Mouse (Mus musculus) liver, embryonic 12.5 days (tissue): Measurements from ENCODE around the gene Lrrc18. TPM values are rescaled to one million over a fixed set of nuclear protein-coding genes. Genes with fewer than 3 reads are reported as not detected.

ENCODE experiments used
- ATAC-seq: fragments of 200-750 bp; cut with Nextera tagmentation; 2 replicates; pipeline ENCODE4 v1.8.0; 2017; ENCODE audit warnings: moderate number of reproducible peaks, mild to moderate bottlenecking, moderate library complexity
- H3K27ac ChIP-seq: fragments of 300-500 bp; sonication (generic); 2 replicates; pipeline ENCODE4 v1.5.1; 2016; ENCODE audit warnings: mild to moderate bottlenecking
- H3K27me3 ChIP-seq: fragments of 300-500 bp; sonication (generic); replicated peaks from 2 replicates; pipeline ENCODE4 v1.6.1; 2016; ENCODE audit warnings: mild to moderate bottlenecking, moderate library complexity
- H3K36me3 ChIP-seq: fragments of 300-500 bp; sonication (generic); 2 replicates; pipeline ENCODE4 v1.6.1; 2016; ENCODE audit warnings: mild to moderate bottlenecking, moderate library complexity
- H3K4me1 ChIP-seq: fragments of 300-500 bp; sonication (generic); 2 replicates; pipeline ENCODE4 v1.6.1; 2016
- H3K4me2 ChIP-seq: fragments of 300-500 bp; sonication (generic); 2 replicates; pipeline ENCODE4 v1.6.1; 2016; ENCODE audit warnings: mild to moderate bottlenecking, moderate library complexity
- H3K4me3 ChIP-seq: fragments of 300-500 bp; sonication (generic); 2 replicates; pipeline ENCODE4 v1.5.1; 2016; ENCODE audit warnings: mild to moderate bottlenecking, moderate library complexity
- H3K9ac ChIP-seq: fragments of 300-500 bp; sonication (generic); 2 replicates; pipeline ENCODE4 v1.6.1; 2016; ENCODE audit warnings: mild to moderate bottlenecking, moderate library complexity
- H3K9me3 ChIP-seq: fragments of 300-500 bp; sonication (generic); replicated peaks from 2 replicates; pipeline ENCODE4 v1.6.1; 2016; ENCODE audit warnings: mild to moderate bottlenecking, moderate library complexity
- WGBS: fragments of 180-500 bp; shearing (Covaris S2); methylation state at CpG from one replicate; pipeline ENCODE4 v1.1.7; 2016; ENCODE audit not compliant: insufficient replicate concordance; 5-methylcytosine and 5-hydroxymethylcytosine counted together
- polyA plus RNA-seq: library from polyadenylated mRNA; unstranded; fragments of >200 nt; fragmentation: Nextera tagmentation; extraction: Ambion mirVana; gene quantifications from 2 replicates; pipeline ENCODE4 v1.2.1, GENCODE M21; 2016

Gene Lrrc18
- polyA plus RNA-seq, 1 experiment from 2014 or later, result 0.11 TPM

DNA sequence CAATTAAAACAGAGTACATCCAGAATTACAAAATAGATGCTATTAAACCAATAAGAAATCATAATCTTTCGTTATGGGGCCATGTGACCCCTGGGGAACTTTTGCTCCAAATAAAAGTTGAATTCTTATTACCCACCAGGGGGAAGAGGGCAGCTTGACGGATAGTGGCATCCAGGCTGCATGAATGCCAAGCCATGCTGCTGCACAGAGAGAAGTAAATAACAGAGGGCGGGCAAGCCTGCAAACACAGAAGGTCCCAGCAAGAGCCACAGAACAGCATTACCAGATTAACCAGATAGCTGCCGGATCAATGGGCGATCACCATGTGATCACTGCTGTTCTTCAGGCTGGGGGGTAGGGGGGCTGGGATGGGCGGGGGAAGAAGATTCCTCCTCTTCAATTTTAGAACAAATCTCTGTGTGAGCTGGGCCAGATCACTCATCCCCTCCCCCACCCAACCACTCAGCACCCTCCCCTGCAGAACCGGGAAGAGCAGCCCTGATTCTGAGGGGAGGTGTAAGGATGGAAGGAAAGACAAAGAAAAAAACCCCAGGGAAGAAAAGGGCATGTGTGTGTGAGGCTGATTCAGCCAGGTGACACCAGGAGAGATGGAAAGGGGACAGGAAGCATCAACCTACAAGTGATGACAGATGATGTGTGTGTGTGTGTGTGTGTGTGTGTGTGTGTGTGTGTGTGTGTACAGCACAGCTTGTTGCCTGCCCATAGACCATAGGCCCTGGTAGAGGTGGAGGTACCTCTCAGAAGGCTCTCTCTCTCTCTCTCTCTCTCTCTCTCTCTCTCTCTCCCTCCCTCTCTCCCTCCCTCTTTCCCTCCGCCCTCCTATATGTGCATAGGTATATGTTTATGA, 9.2 kb downstream of the Lrrc18 start:
- Histone ChIP-seq H3K9me3 (no peaks in the 10 kb centered on the region), H3K27me3 (no peaks in the 10 kb centered on the region), H3K9ac (no peak overlapping the region), H3K36me3 (no peaks in the 10 kb centered on the region), H3K4me3 (no peak overlapping the region), H3K27ac (no peak overlapping the region), H3K4me1 (no peaks in the 10 kb centered on the region), H3K4me2 (no peak overlapping the region)
- 49% methylated on average over 8 of the region's 8 CpGs for WGBS
- no peak for ATAC-seq

DNA sequence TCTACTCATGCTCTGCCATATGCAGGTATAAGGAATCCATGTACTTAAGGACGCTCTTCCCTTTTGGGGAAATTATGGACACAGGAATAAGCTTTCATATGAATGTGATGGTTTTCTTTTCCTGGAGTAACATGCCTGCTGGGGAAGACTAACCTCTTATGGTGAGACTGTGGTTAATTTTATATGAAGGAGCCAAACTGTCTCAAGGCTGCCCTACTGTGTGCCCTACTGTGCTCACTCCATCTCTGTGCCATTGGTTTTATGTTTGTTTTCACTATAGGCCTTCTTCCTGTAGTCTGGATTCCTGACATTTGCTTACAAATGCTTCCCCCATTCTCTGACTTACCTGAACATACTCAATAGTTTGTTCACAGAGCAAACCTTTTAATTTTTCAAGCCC, 13.9 kb downstream of the Lrrc18 start:
- Histone ChIP-seq H3K27me3 (no peaks in the 10 kb centered on the region), H3K4me1 (no peaks in the 10 kb centered on the region), H3K9ac (no peak overlapping the region), H3K36me3 (no peaks in the 10 kb centered on the region), H3K4me3 (no peak overlapping the region), H3K9me3 (no peaks in the 10 kb centered on the region), H3K4me2 (no peak overlapping the region), H3K27ac (no peak overlapping the region)
- 86% methylated on average over 1 of the region's 1 CpGs for WGBS
- ATAC-seq, result no peak

DNA sequence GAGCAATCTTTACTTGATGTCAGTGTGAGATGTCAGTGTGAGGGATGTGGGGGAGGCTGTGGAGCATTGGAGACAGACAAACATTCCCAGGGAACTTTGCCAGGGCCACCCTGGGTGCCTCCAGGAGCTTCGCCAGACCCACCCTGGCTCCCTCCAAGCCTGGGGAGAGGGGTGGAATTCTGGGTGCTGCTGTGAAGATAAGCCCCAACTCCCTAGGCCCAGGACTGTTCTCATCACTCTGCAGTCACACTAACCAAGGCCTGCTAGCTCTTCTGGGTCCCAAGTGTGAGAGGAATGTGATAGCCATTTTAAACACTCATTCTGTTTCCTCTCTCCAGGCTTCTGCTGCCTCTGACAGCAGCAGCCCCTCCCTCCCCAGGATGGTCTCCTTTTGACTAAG, 16.5 kb downstream of the Lrrc18 start:
- Histone ChIP-seq H3K36me3 (no peaks in the 10 kb centered on the region), H3K4me3 (no peak overlapping the region), H3K27me3 (no peaks in the 10 kb centered on the region), H3K4me2 (no peak overlapping the region), H3K4me1 (no peaks in the 10 kb centered on the region), H3K9ac (no peak overlapping the region), H3K9me3 (no peaks in the 10 kb centered on the region), H3K27ac (no peak overlapping the region)
- ATAC-seq, result no peak
- 54% methylated on average over 1 of the region's 1 CpGs for WGBS

DNA sequence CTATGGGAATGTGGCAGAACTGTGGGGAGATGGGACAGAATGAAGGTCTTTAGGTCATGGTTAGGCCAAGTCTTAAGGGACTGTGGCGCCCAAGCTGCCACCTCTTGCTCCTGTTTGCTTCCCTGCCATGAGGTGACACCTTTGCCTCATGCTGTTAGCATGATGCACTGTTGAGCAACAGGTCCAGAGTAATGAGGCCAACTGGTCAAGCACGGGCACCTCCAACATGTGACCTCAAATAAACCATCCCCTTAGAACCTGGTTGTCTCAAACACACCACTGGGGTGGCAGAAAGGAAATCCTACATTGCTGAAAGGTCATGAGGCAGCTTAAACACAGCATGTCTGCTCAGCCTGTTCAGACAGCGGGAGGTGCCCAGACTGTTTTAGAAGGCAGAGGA, 27.9 kb downstream of the Lrrc18 start:
- H3K9ac ChIP-seq, result no peak overlapping the region
- H3K4me2 ChIP-seq, result no peak overlapping the region
- H3K9me3 ChIP-seq, result no peaks in the 10 kb centered on the region
- H3K4me3 ChIP-seq, result no peak overlapping the region
- 0 out of 2 replicates have a peak, but pooled peaks cover 3% of the 10 kb centered on the region for H3K4me1 ChIP-seq
- H3K27ac ChIP-seq, result no peak overlapping the region
- H3K36me3 ChIP-seq, result no peaks in the 10 kb centered on the region
- no peak for ATAC-seq
- 62% methylated on average over 3 of the region's 3 CpGs for WGBS
- H3K27me3 ChIP-seq, result no peaks in the 10 kb centered on the region

DNA sequence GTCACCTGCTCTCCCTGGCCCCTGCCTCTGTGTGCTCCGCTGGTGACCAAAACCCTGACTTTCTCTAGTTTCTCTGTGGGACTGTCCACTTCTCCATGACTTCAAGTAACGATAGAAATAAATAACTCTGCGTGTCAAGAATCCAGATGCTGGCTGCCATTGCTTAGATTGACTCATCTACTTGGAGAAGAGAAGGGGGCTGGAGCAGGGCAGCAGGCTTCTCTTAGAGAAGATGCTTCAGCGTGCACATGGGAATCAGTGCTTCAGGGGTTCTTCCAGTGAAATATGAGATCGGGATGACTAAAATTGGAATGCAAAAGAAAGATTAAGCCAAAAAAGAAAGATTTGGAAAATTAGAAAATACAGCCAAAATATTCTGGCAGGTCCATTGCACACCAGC, 28.4 kb downstream of the Lrrc18 start:
- ATAC-seq, result no peak

DNA sequence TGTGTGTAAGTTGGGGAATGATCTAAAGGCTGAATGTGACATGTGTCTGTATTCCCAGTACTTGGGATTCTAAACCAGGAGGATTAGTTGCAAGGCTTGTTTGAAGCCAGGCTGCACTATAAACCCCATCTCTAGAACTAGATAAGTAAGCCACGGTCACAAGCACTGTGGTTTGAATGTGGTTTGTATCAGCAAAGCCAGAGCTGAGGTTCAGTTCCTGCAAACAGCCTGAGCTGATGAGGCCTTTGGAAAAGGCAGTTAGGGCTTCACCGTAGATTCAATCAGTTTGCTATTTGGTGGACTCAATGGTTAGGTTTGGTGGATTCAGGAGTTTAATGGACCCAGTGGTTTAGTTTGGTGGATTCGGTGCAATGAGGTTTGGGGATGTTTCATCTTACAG, 39.7 kb downstream of the Lrrc18 start:
- 33% methylated on average over 3 of the region's 3 CpGs for WGBS
- Histone ChIP-seq H3K9ac (no peak overlapping the region), H3K27ac (no peak overlapping the region), H3K4me3 (no peak overlapping the region), H3K36me3 (no peaks in the 10 kb centered on the region), H3K4me1 (no peaks in the 10 kb centered on the region), H3K4me2 (no peak overlapping the region), H3K27me3 (no peaks in the 10 kb centered on the region), H3K9me3 (no peaks in the 10 kb centered on the region)
- ATAC-seq, result no peak

More for the DNA sequence above, 28.4 kb downstream of the Lrrc18 start:
- WGBS, result 69% methylated on average over 5 of the region's 5 CpGs
- no peaks in the 10 kb centered on the region for H3K36me3 ChIP-seq
- H3K27ac ChIP-seq, result no peak overlapping the region
- H3K9me3 ChIP-seq, result no peaks in the 10 kb centered on the region
- no peak overlapping the region for H3K4me2 ChIP-seq
- no peak overlapping the region for H3K9ac ChIP-seq
- H3K4me3 ChIP-seq, result no peak overlapping the region
- no peaks in the 10 kb centered on the region for H3K27me3 ChIP-seq
- H3K4me1 ChIP-seq, result 0 out of 2 replicates have a peak, but pooled peaks cover 3% of the 10 kb centered on the region

DNA sequence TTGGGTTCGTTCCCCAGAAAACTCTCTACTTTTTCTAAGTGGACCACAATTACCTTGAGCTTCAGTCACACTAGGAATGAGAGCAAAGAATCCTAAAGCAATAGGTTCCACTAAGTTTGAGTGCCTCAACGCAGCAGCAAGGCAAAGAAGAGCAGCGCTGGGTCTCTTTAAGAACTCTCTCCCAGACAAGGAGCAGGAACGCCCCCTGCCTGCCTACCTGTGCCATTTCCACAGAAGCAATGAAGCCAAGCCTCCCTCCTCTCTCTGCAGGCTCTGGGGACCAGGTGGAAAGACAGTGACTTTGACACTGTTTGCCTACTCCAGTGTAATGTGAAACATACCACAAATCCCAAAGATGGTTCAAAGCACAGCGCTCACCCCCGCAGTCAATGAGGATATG, 42.2 kb downstream of the Lrrc18 start:
- ATAC-seq, result no peak
- Histone ChIP-seq H3K27ac (no peak overlapping the region), H3K9me3 (no peaks in the 10 kb centered on the region), H3K9ac (no peak overlapping the region), H3K4me2 (no peak overlapping the region), H3K4me3 (no peak overlapping the region), H3K27me3 (no peaks in the 10 kb centered on the region), H3K4me1 (no peaks in the 10 kb centered on the region), H3K36me3 (no peaks in the 10 kb centered on the region)
- WGBS, result 47% methylated on average over 6 of the region's 6 CpGs

DNA sequence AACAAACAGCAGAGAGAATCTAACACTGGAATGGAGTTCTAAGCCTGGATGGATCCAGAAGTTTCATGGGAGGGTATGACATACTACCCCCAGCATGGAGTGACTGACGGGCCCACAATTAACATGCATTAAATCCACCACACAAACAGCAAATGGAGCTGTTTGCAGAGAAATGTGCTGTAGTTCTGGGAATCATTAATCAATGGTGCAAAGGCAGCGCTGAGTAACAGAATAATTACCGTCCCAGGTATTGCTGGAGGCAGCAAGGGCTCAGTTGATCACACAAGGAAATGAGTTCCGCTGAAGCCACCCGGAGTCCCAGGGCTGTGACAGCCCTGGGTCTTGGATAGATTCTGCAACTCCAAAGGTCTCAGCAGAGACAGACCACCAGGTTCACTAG, 44.2 kb downstream of the Lrrc18 start:
- no peak overlapping the region for H3K4me2 ChIP-seq
- H3K27ac ChIP-seq, result no peak overlapping the region
- H3K9me3 ChIP-seq, result no peaks in the 10 kb centered on the region
- H3K36me3 ChIP-seq, result no peaks in the 10 kb centered on the region
- no peak overlapping the region for H3K9ac ChIP-seq
- H3K27me3 ChIP-seq, result no peaks in the 10 kb centered on the region
- 75% methylated on average over 5 of the region's 5 CpGs for WGBS
- no peak for ATAC-seq
- no peaks in the 10 kb centered on the region for H3K4me1 ChIP-seq
- no peak overlapping the region for H3K4me3 ChIP-seq

DNA sequence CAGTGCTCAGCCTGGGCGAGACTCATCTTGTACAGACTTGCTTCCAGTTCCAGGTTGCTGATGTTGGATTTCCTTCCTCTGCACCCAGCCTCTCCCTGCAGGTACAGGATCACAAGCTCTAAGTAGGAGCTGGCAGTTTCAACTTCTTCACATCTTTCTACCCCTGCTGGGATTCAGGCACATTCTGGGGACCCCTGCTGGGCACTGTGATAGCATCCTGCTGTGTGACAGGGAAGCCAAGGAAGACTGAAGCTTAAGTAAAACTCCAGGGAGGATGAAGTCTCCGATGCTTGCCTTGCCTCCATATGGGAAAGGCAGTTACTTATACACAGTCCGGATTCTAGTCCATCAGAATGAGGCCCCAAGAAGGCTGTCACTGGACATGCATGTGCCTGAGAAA, 45.6 kb downstream of the Lrrc18 start:
- WGBS, result 55% methylated on average over 3 of the region's 3 CpGs
- Histone ChIP-seq H3K4me2 (no peak overlapping the region), H3K27me3 (no peaks in the 10 kb centered on the region), H3K9ac (no peak overlapping the region), H3K9me3 (no peaks in the 10 kb centered on the region), H3K4me3 (no peak overlapping the region), H3K27ac (no peak overlapping the region), H3K36me3 (no peaks in the 10 kb centered on the region), H3K4me1 (no peaks in the 10 kb centered on the region)
- no peak for ATAC-seq

DNA sequence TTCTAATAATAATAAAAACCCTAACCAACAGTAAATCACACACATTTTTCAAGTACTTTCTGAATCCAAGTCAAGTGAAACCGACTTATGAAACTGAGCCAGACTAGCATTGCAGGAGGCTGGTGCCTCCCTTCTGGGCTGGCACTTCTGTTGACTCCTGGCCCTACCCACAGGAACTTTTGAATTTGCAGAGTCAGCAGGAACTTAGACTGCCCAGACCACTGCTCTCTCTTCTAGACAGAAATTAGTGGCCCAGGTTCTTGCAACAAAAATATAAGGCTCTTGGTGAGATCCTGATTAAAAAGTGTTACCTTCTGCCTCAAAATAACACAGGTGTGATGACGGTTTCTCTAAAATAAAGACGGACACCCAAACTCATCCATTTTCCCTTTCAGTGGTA, 54.0 kb downstream of the Lrrc18 start:
- Histone ChIP-seq H3K27ac (no peak overlapping the region), H3K9ac (no peak overlapping the region), H3K4me3 (no peak overlapping the region), H3K9me3 (no peaks in the 10 kb centered on the region), H3K27me3 (no peaks in the 10 kb centered on the region), H3K4me2 (no peak overlapping the region), H3K4me1 (no peaks in the 10 kb centered on the region), H3K36me3 (no peaks in the 10 kb centered on the region)
- WGBS, result 70% methylated on average over 3 of the region's 3 CpGs
- ATAC-seq, result no peak

DNA sequence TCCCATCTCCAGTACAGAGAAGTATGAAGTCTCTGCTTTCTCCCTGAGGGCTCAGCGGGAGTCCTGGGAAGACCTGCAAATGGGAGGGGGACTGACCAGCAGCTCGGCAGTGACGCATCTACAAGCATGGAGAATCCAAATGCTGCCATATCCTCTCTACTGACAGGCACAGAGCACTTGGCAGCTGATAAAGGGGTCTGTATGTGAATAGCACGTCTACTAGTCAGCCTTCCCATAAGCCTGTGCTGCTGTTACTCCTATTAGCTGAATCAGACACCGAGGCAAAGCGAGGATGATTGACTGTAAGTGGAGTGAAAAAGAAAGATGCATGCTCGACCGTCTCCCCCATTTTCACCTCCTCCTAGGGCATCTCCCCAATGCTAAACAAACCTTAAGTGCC, 62.3 kb downstream of the Lrrc18 start:
- Histone ChIP-seq H3K9ac (no peak overlapping the region), H3K4me3 (no peak overlapping the region), H3K9me3 (no peaks in the 10 kb centered on the region), H3K4me1 (no peaks in the 10 kb centered on the region), H3K27ac (no peak overlapping the region), H3K36me3 (no peaks in the 10 kb centered on the region), H3K27me3 (no peaks in the 10 kb centered on the region), H3K4me2 (no peak overlapping the region)
- ATAC-seq, result no peak
- WGBS, result 65% methylated on average over 8 of the region's 8 CpGs

DNA sequence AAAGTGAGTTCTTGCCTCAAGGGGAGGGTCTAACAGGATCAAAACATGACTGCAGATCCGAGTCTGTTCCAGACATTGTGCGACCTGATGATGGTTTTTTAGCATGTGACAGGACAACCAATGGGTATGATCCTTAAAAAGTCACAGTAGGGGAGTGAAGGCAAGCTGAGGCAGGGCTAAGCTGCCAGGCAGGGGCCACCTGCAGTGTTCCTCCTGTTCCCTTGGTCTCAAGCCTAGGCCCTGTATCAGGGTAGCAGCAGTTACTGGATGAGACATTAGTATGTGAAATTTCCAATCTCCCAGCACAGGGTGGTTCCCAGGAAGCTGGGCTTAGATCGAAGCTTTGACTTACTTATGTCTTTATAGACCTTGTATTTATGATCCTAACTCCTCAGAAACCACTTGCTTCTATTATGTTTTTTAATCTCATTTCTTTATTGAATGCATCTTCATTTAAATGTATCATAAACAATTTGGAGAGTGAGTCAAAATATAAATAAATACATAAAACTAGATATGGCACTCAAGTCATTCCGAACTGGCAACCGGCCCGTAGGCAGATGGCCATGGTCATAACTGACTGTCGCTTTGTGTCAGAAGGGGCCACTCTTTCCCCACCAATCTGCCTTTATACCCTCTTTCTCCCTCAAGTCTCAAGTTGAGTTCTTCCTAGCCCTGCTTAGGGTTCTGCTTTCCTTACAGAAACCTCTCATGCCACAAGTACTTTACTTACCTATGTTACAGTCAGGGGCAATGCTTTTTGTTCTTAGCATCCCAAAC, 67.9 kb downstream of the Lrrc18 start:
- no peaks in the 10 kb centered on the region for H3K27me3 ChIP-seq
- H3K4me3 ChIP-seq, result no peak overlapping the region
- no peaks in the 10 kb centered on the region for H3K36me3 ChIP-seq
- no peaks in the 10 kb centered on the region for H3K9me3 ChIP-seq
- no peak overlapping the region for H3K4me2 ChIP-seq
- no peak for ATAC-seq
- 74% methylated on average over 7 of the region's 7 CpGs for WGBS
- no peak overlapping the region for H3K27ac ChIP-seq
- no peak overlapping the region for H3K9ac ChIP-seq
- H3K4me1 ChIP-seq, result no peaks in the 10 kb centered on the region
